ENCODE assay signal across 10 mouse cellular contexts in the genomic region with DNA sequence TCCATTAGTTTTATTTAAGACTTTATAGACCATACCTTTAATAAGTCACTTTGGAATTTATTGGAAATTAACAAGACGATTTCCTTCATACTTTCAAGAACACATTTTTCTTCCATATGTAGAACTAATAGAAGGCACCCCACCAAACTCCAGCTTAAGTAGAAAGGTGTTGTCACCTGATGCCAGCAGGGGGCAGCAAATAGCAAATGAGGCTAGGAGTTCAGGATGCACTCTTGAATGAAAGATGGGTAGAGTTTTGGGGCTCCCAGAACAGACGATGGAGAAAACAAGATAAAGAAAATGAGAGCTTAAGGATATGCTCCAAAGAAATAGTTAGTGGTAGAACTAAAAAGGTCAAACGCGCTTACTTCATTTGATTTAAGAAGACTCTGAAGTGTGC.
DNase-seq lines count a peak whose midpoint lies in the region; ATAC-seq and TF ChIP-seq lines count a peak whose summit lies in the region.
"Had no signal": no experiment of that assay in that cellular context is flagged by ENCODE, and none has a peak within 500 bp of the region (broad histone marks: within the 10 kb centered on the region; RNA-seq: fewer than 3 reads in every experiment).

No protein-coding gene starts in this region.

- no peak for TF ChIP-seq POLR2A in kidney, adult 2 months (IDR thresholded peaks at IDR 0.05; ENCODE audit: low read depth, low read length)

- TF ChIP-seq CTCF in kidney, adult 2 months (conservative IDR thresholded peaks at IDR 0.05; ENCODE audit: insufficient read depth, insufficient read length, low read depth, low read length), result peak; percentile 67

- no peak overlapping the region for H3K27ac ChIP-seq in kidney, adult 2 months (ENCODE audit: insufficient read depth, low read depth, low read length)
- no peak overlapping the region for H3K27ac ChIP-seq in kidney, embryonic 16.5 days (ENCODE audit: low read length)
- no peak overlapping the region for H3K27ac ChIP-seq in neural tube, embryonic 11.5 days (ENCODE audit: low read depth, low read length)

- WGBS in kidney, adult 2 months, result 49% methylated on average over 4 of the region's 4 CpGs
- WGBS in kidney, embryonic 16.5 days, result 56% methylated on average over 4 of the region's 4 CpGs
- 54% methylated on average over 4 of the region's 4 CpGs for WGBS in neural tube, embryonic 11.5 days

- DNase-seq in kidney, adult 2 months, result peak; percentile 47
- peak; percentile 23 for DNase-seq in MEL-GATA-1-ER (ENCODE audit: extremely low read depth, low read depth)
- DNase-seq in c-Kit-positive CD71-positive TER-119-positive erythroid progenitor cells, embryonic 14.5 days (ENCODE audit: low spot score), result peak; percentile 16
- DNase-seq in forelimb bud, embryonic 11.5 days (ENCODE audit: low read depth, low spot score), result peak; percentile 47
- DNase-seq in layer of hippocampus, postnatal 14 days (ENCODE audit: low spot score in 2 of 2), result peak; percentile 26 to 41
- peak; percentile 56 for DNase-seq in neural tube, embryonic 11.5 days (ENCODE audit: low spot score)
- DNase-seq in thymus, postnatal 14 days, result no peak

- H3K9me3 ChIP-seq in kidney, embryonic 16.5 days (ENCODE audit: low read length), result no peaks in the 10 kb centered on the region
- no peaks in the 10 kb centered on the region for H3K9me3 ChIP-seq in neural tube, embryonic 11.5 days (ENCODE audit: control insufficient read depth, low read length)

- no peak for ATAC-seq in kidney, embryonic 16.5 days (ENCODE audit: low FRiP score, low TSS enrichment)
- peak; percentile 31; the same call in 1 of the 2 replicates for ATAC-seq in neural tube, embryonic 11.5 days (ENCODE audit: insufficient read depth, low FRiP score, low TSS enrichment)

- H3K4me3 ChIP-seq in kidney, adult 2 months (ENCODE audit: insufficient read depth, low read depth, low read length), result no peak overlapping the region
- no peak overlapping the region for H3K4me3 ChIP-seq in kidney, embryonic 16.5 days (ENCODE audit: low read length)
- H3K4me3 ChIP-seq in neural tube, embryonic 11.5 days (ENCODE audit: low read depth, low read length), result no peak overlapping the region
- H3K4me3 ChIP-seq: erythroblast, embryonic 14.5 days; megakaryocyte, embryonic 14.5 days had no signal

- no peak overlapping the region for H3K9ac ChIP-seq in kidney, embryonic 16.5 days (replicated peaks; ENCODE audit: low read length)
- H3K9ac ChIP-seq in neural tube, embryonic 11.5 days (ENCODE audit: low read length), result no peak overlapping the region

- H3K4me1 ChIP-seq in kidney, adult 2 months (ENCODE audit: control insufficient read depth, insufficient read depth, low read length), result no peaks in the 10 kb centered on the region
- H3K4me1 ChIP-seq in kidney, embryonic 16.5 days (ENCODE audit: insufficient read depth, low read length), result no peaks in the 10 kb centered on the region
- H3K4me1 ChIP-seq in neural tube, embryonic 11.5 days (ENCODE audit: control insufficient read depth, insufficient read depth, low read length), result no peaks in the 10 kb centered on the region

- no peaks in the 10 kb centered on the region for H3K27me3 ChIP-seq in kidney, adult 2 months (replicated peaks; ENCODE audit: control insufficient read depth, insufficient read depth, low read length)
- H3K27me3 ChIP-seq in kidney, embryonic 16.5 days (ENCODE audit: insufficient read depth, low read length), result no peaks in the 10 kb centered on the region
- no peaks in the 10 kb centered on the region for H3K27me3 ChIP-seq in neural tube, embryonic 11.5 days (ENCODE audit: control insufficient read depth, insufficient read depth, low read length)
- H3K27me3 ChIP-seq: megakaryocyte, embryonic 14.5 days had no signal

- no peaks in the 10 kb centered on the region for H3K36me3 ChIP-seq in kidney, adult 2 months (ENCODE audit: control insufficient read depth, insufficient read depth, low read length)
- no peaks in the 10 kb centered on the region for H3K36me3 ChIP-seq in kidney, embryonic 16.5 days (ENCODE audit: insufficient read depth, low read length)
- no peaks in the 10 kb centered on the region for H3K36me3 ChIP-seq in neural tube, embryonic 11.5 days (ENCODE audit: control insufficient read depth, insufficient read depth, low read length)

- H3K4me2 ChIP-seq in kidney, embryonic 16.5 days (replicated peaks; ENCODE audit: low read depth, low read length), result no peak overlapping the region
- no peak overlapping the region for H3K4me2 ChIP-seq in neural tube, embryonic 11.5 days (ENCODE audit: low read depth)
